Mouse (Mus musculus) heart, postnatal 0 days (tissue): ENCODE data around the gene Etfb.

ENCODE experiments used
- CTCF ChIP-seq: IDR thresholded peaks from 2 replicates; pipeline ENCODE4 v1.5.1; 2016; ENCODE audit warnings: antibody characterized with exemption, control low read depth, low read depth
- EP300 ChIP-seq: IDR thresholded peaks from 2 replicates; pipeline ENCODE4 v1.6.1; 2016; ENCODE audit warnings: antibody characterized with exemption, low read depth

- TF ChIP-seq CTCF (peak; percentile 58), EP300 (no peak)
Observed at GRCm38 (mm10) chr7:43495343-43496021, 51.6 kb downstream of the Etfb start.
